Mouse (Mus musculus) ES-E14 (cell line): ENCODE measurements around the gene E130308A19Rik. TPM values are rescaled to one million over a fixed set of nuclear protein-coding genes. Genes with fewer than 3 reads are reported as not detected.
A peak's percentile ranks its signal among the peaks of the same experiment; 100 is the strongest.

Experiments used
- DNase-seq: peaks from one replicate; pipeline ENCODE4 v3.0.0-alpha.2; 2013; ENCODE audit warnings: low read depth, low spot score
- H3K27ac ChIP-seq: 2 replicates; pipeline ENCODE4 v1.5.1; 2012; ENCODE audit warnings: low read depth, mild to moderate bottlenecking, low read length, moderate library complexity, mixed read lengths; ENCODE audit not compliant: poor library complexity, insufficient read depth, severe bottlenecking
- H3K36me3 ChIP-seq: 2 replicates; pipeline ENCODE4 v1.6.1; 2012; ENCODE audit warnings: mild to moderate bottlenecking, low read length, moderate library complexity, mixed read lengths; ENCODE audit not compliant: control insufficient read depth, poor library complexity, insufficient read depth, severe bottlenecking
- H3K4me1 ChIP-seq, 2 experiments: fragments of 150-350 bp in 1 of 2; sonication (generic) in 1 of 2; 2 replicates each; pipeline ENCODE4 v1.6.1; 2012; ENCODE audit warnings: low read length in 2 of 2, mild to moderate bottlenecking in 1 of 2, mixed read lengths in 1 of 2; ENCODE audit not compliant: control insufficient read depth in 2 of 2, insufficient read depth in 2 of 2, poor library complexity in 1 of 2
- H3K4me3 ChIP-seq, 2 experiments: fragments of 150-350 bp in 1 of 2; sonication (generic) in 1 of 2; 2 replicates each; pipeline ENCODE4 v1.5.1; 2012; ENCODE audit warnings: low read length in 2 of 2, low read depth in 1 of 2, mild to moderate bottlenecking in 1 of 2, mixed read lengths in 1 of 2; ENCODE audit not compliant: insufficient read depth in 1 of 2, poor library complexity in 1 of 2, severe bottlenecking in 1 of 2
- H3K9ac ChIP-seq: 2 replicates; pipeline ENCODE4 v1.6.1; 2012; ENCODE audit warnings: low read depth, mild to moderate bottlenecking, low read length, mixed read lengths; ENCODE audit not compliant: poor library complexity, insufficient read depth, severe bottlenecking
- H3K9me3 ChIP-seq: fragments of 150-350 bp; sonication (generic); 2 replicates; pipeline ENCODE4 v1.6.1; 2012; ENCODE audit warnings: low read depth, mild to moderate bottlenecking, low read length; ENCODE audit not compliant: control insufficient read depth, insufficient read depth
- CHD2 ChIP-seq: IDR thresholded peaks from 2 replicates; pipeline ENCODE4 v1.6.1; 2014; ENCODE audit warnings: mild to moderate bottlenecking, low read depth, low read length, inconsistent platforms
- HCFC1 ChIP-seq: IDR thresholded peaks from 2 replicates; pipeline ENCODE4 v1.6.1; 2012; ENCODE audit warnings: low read length, inconsistent platforms, borderline replicate concordance; ENCODE audit not compliant: insufficient read depth
- MAFK ChIP-seq: IDR thresholded peaks from 2 replicates; pipeline ENCODE4 v1.6.1; 2014; ENCODE audit warnings: mild to moderate bottlenecking, low read depth, low read length, inconsistent platforms; ENCODE audit not compliant: insufficient read depth
- ZC3H11A ChIP-seq: IDR thresholded peaks from 2 replicates; pipeline ENCODE4 v1.6.1; 2012; ENCODE audit warnings: low read depth, mild to moderate bottlenecking, inconsistent platforms, low read length, borderline replicate concordance
- ZNF384 ChIP-seq: IDR thresholded peaks from 2 replicates; pipeline ENCODE4 v1.6.1; 2012; ENCODE audit warnings: low read depth, low read length, inconsistent platforms
- in situ Hi-C, 2 experiments: fragments of 600-800 bp; cut with MboI; formaldehyde crosslinking; loops; one replicate each; pipeline ENCODE4 v1.15.1; 2025; ENCODE audit warnings: low sequenced_read_pairs in 2 of 2, inconsistent platforms in 1 of 2; ENCODE audit not compliant: unreplicated experiment in 2 of 2
- total RNA-seq: library from RNA; depleted of rRNA; stranded (reverse); fragments of 300-350 nt; gene quantifications from 2 replicates; pipeline ENCODE4 v1.2.3, GENCODE M21; 2012

Gene E130308A19Rik
- total RNA-seq, 1 experiment = 14.9 TPM

DNA sequence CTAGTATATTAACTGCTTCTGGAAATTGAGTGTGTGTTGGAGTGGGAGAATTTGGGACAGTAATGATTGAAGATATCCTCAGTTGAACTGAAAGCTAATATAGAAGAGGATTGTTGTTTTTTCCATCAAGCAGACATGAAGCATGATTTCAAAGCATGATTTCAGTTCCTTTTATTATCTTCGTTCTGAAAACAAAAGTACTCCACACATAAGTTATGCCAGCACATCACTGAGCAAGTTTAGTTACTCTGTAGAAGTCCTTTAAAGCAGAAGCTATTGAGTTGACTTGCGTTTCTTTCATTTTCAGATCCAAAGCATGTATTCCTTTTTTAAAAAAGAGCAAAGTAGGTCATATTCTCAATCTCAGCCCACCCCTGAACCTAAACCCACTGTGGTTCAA, 29.5 kb upstream of the E130308A19Rik start:
- TF ChIP-seq ZNF384 (no peak), ZC3H11A (no peak), HCFC1 (no peak)
- H3K9me3 ChIP-seq = no peaks in the 10 kb centered on the region
- no peak for DNase-seq
- no peak overlapping the region for H3K4me3 ChIP-seq
- H3K4me1 ChIP-seq = no peaks in the 10 kb centered on the region
- in situ Hi-C loops = loop anchor here in 1 of 2 experiments (25.0 kb wide), 1 partner anchor 484 kb away; no protein-coding TSS in a partner anchor
- no peak overlapping the region for H3K27ac ChIP-seq
- no peak overlapping the region for H3K9ac ChIP-seq
- H3K36me3 ChIP-seq = no peaks in the 10 kb centered on the region

- in situ Hi-C loops = no loop called here
- no peak overlapping the region for H3K4me3 ChIP-seq
- no peaks in the 10 kb centered on the region for H3K4me1 ChIP-seq
- H3K9ac ChIP-seq = no peak overlapping the region
- DNase-seq = no peak
- H3K27ac ChIP-seq = no peak overlapping the region
- no peaks in the 10 kb centered on the region for H3K9me3 ChIP-seq
- no peaks in the 10 kb centered on the region for H3K36me3 ChIP-seq
- TF ChIP-seq ZNF384 (no peak), MAFK (no peak), ZC3H11A (no peak), HCFC1 (no peak), CHD2 (no peak)
Measured at GRCm38 (mm10) chr4:59602704-59603103, 23.3 kb upstream of the E130308A19Rik start.

DNA sequence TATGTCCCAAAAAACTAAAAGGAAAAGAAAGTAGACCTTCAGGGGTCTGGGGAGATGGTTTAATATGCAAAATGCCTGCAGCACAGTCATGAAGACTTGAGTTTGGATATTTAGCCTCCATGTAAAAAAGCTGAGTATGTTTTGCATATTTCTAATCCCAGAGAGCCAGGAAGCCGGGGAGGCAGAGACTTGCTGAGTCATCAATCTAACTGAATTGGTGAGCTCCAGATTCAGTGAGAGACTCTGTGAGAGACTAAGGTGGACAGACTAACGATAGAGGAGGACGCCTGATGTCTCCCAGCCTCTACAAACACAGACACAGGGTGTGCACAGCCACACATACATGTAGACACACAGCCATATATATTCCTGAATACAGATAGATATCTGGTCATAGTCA, 21.1 kb upstream of the E130308A19Rik start:
- Histone ChIP-seq H3K9me3 (no peaks in the 10 kb centered on the region), H3K27ac (no peak overlapping the region), H3K4me1 (no peaks in the 10 kb centered on the region), H3K4me3 (no peak overlapping the region), H3K36me3 (no peaks in the 10 kb centered on the region), H3K9ac (no peak overlapping the region)
- DNase-seq = no peak
- in situ Hi-C loops = no loop called here
- TF ChIP-seq MAFK (peak; percentile 84), HCFC1 (no peak)

- in situ Hi-C loops = no loop called here
- Histone ChIP-seq H3K27ac (0 out of 2 replicates have a peak overlapping the region, but pooled peaks have one; percentile 7), H3K4me1 (no peaks in the 10 kb centered on the region), H3K4me3 (no peak overlapping the region), H3K9ac (no peak overlapping the region), H3K9me3 (no peaks in the 10 kb centered on the region), H3K36me3 (no peaks in the 10 kb centered on the region)
- DNase-seq = no peak
- no peak for TF ChIP-seq HCFC1
- no peak for TF ChIP-seq ZNF384
- no peak for TF ChIP-seq ZC3H11A
- no peak for TF ChIP-seq CHD2
- TF ChIP-seq MAFK = no peak
Measured at GRCm38 (mm10) chr4:59605501-59605900, 20.5 kb upstream of the E130308A19Rik start.

DNA sequence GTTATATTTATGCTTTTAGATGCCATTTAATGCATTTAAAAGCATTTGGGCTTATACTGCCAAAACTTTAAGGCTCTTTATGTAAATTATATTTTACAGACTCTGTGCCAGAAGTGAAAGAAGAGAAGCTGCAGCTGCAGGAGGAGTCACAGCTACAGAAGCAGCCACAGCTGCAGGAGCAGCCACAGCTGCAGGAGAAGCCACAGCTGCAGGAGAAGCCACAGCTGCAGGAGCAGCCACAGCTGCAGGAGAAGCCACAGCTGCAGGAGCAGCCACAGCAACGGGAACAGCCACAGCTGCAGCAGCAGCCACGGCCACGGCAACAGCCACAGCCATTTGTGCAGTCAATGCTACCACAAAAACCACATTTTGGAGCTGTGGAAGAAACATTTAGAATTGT, 15.6 kb upstream of the E130308A19Rik start:
- no peak for TF ChIP-seq HCFC1
- no peak for TF ChIP-seq ZNF384
- TF ChIP-seq MAFK = no peak
- no peak for TF ChIP-seq CHD2
- no peak for TF ChIP-seq ZC3H11A
- Histone ChIP-seq H3K4me3 (no peak overlapping the region), H3K27ac (0 out of 2 replicates have a peak overlapping the region, but pooled peaks have one; percentile 7), H3K4me1 (no peaks in the 10 kb centered on the region), H3K36me3 (no peaks in the 10 kb centered on the region), H3K9ac (no peak overlapping the region), H3K9me3 (no peaks in the 10 kb centered on the region)
- DNase-seq = no peak
- in situ Hi-C loops = no loop called here
